Mouse (Mus musculus): ENCODE measurements at regions not wholly inside any gene's neighbourhood (a gene's known extent, or its start where the extent isn't known, plus 50 kb on each side); places are given as distances from the start of the nearest gene placed in this dataset.
A peak's percentile ranks its signal among the peaks of the same experiment; 100 is the strongest.

GRCm38 (mm10) chr9:69685630-69686029 is 75.1 kb downstream of the Foxb1 start:
- H3K36me3 ChIP-seq (ENCODE audit: control insufficient read depth, insufficient read depth, low read length) = no peaks in the 10 kb centered on the region
- H3K4me1 ChIP-seq (ENCODE audit: control insufficient read depth, insufficient read depth, low read length) = peaks cover 10% of the 10 kb centered on the region
- no peaks in the 10 kb centered on the region for H3K9me3 ChIP-seq (ENCODE audit: control insufficient read depth, low read length)
- DNase-seq (ENCODE audit: low spot score) (no peak), ATAC-seq (ENCODE audit: insufficient number of reproducible peaks, low FRiP score, low TSS enrichment, low read depth) (no peak)
- H3K4me2 ChIP-seq (ENCODE audit: low read depth, severe bottlenecking) = no peak overlapping the region
- H3K9ac ChIP-seq (ENCODE audit: low read length) = no peak overlapping the region
- no peak overlapping the region for H3K4me3 ChIP-seq (ENCODE audit: low read depth, low read length)
- no peak overlapping the region for H3K27ac ChIP-seq (replicated peaks; ENCODE audit: low read depth, low read length)
- WGBS = 50% methylated on average over 4 of the region's 4 CpGs
- 0 out of 2 replicates have a peak, but pooled peaks cover 2% of the 10 kb centered on the region for H3K27me3 ChIP-seq (ENCODE audit: control insufficient read depth, insufficient read depth, low read length)

GRCm38 (mm10) chr9:69681372-69682213 is 79.1 kb downstream of the Foxb1 start:
- DNase-seq (ENCODE audit: low spot score) (peak; percentile 67), ATAC-seq (ENCODE audit: insufficient number of reproducible peaks, low FRiP score, low TSS enrichment, low read depth) (peak; percentile 78)
- Histone ChIP-seq H3K9me3 (ENCODE audit: control insufficient read depth, low read length) (no peaks in the 10 kb centered on the region), H3K4me1 (ENCODE audit: control insufficient read depth, insufficient read depth, low read length) (no peaks in the 10 kb centered on the region), H3K27ac (replicated peaks; ENCODE audit: low read depth, low read length) (no peak overlapping the region), H3K4me2 (ENCODE audit: low read depth, severe bottlenecking) (no peak overlapping the region), H3K27me3 (ENCODE audit: control insufficient read depth, insufficient read depth, low read length) (no peaks in the 10 kb centered on the region), H3K4me3 (ENCODE audit: low read depth, low read length) (no peak overlapping the region), H3K9ac (ENCODE audit: low read length) (no peak overlapping the region), H3K36me3 (ENCODE audit: control insufficient read depth, insufficient read depth, low read length) (no peaks in the 10 kb centered on the region)
- 8% methylated on average over 9 of the region's 9 CpGs for WGBS

DNA sequence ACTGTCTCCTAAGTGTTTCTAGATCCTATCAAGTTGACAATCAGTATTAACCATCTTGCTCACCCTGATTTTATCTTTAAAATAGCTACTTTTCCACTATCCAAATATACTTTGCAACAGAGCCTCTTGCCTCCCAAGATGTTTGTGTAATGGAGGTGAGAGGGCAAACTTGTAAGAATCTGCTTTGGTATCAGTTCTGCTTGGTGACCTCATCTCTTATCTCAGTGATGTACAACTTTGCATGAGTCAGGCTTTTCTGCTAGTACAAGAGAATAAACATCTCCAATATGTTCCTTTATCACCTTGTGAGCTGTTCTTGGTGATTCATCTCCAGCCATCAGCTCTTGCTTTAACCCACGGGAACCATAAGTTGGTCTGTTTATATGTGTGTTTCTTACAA is 82.1 kb downstream of the Foxb1 start:
- no peaks in the 10 kb centered on the region for H3K36me3 ChIP-seq (ENCODE audit: control insufficient read depth, insufficient read depth, low read length)
- no peaks in the 10 kb centered on the region for H3K4me1 ChIP-seq (ENCODE audit: control insufficient read depth, insufficient read depth, low read length)
- WGBS = 89% methylated on average over 1 of the region's 1 CpGs
- DNase-seq (ENCODE audit: low spot score) (no peak), ATAC-seq (ENCODE audit: insufficient number of reproducible peaks, low FRiP score, low TSS enrichment, low read depth) (no peak)
- H3K27ac ChIP-seq (replicated peaks; ENCODE audit: low read depth, low read length) = no peak overlapping the region
- H3K27me3 ChIP-seq (ENCODE audit: control insufficient read depth, insufficient read depth, low read length) = no peaks in the 10 kb centered on the region
- no peak overlapping the region for H3K4me2 ChIP-seq (ENCODE audit: low read depth, severe bottlenecking)
- no peaks in the 10 kb centered on the region for H3K9me3 ChIP-seq (ENCODE audit: control insufficient read depth, low read length)
- H3K4me3 ChIP-seq (ENCODE audit: low read depth, low read length) = no peak overlapping the region
- H3K9ac ChIP-seq (ENCODE audit: low read length) = no peak overlapping the region

DNA sequence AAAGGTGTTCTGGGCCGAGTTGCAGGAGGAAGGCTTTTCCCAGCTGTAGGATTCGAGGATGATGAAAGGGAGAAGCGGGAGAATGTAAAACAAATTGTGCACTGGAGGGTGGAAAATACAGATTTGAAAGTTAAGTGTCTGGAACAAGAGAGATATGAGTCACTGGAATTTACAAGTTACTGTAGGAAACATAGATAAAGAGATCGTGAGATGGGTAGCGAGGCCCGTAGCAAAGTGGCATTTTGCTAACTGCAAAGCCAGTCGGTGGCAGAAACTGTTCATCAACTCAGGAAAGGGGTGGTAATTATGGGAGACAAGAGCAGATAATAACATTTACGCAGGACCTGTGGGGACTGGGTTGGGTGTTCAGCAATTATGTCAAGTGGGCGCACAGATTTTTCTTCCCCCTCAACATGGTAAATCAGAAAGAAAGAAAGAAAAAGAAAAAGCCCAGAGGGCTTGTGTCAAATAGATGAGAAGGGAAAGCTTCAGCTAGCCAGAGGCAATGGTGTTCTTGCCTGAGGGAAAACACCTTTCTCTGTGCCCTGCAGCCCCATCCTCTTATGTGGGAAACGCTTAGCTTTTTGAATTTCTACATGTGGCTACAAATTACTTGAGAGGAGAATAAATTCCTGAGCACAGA is 87.2 kb downstream of the Foxb1 start:
- peaks cover 23% of the 10 kb centered on the region for H3K27me3 ChIP-seq (ENCODE audit: control insufficient read depth, insufficient read depth, low read length)
- H3K4me1 ChIP-seq (ENCODE audit: control insufficient read depth, insufficient read depth, low read length) = peaks cover 12% of the 10 kb centered on the region
- WGBS = 73% methylated on average over 10 of the region's 10 CpGs
- H3K4me2 ChIP-seq (ENCODE audit: low read depth, severe bottlenecking) = no peak overlapping the region
- DNase-seq (ENCODE audit: low spot score) (no peak), ATAC-seq (ENCODE audit: insufficient number of reproducible peaks, low FRiP score, low TSS enrichment, low read depth) (no peak)
- H3K9ac ChIP-seq (ENCODE audit: low read length) = no peak overlapping the region
- no peaks in the 10 kb centered on the region for H3K9me3 ChIP-seq (ENCODE audit: control insufficient read depth, low read length)
- no peaks in the 10 kb centered on the region for H3K36me3 ChIP-seq (ENCODE audit: control insufficient read depth, insufficient read depth, low read length)
- H3K4me3 ChIP-seq (ENCODE audit: low read depth, low read length) = no peak overlapping the region
- H3K27ac ChIP-seq (replicated peaks; ENCODE audit: low read depth, low read length) = no peak overlapping the region

DNA sequence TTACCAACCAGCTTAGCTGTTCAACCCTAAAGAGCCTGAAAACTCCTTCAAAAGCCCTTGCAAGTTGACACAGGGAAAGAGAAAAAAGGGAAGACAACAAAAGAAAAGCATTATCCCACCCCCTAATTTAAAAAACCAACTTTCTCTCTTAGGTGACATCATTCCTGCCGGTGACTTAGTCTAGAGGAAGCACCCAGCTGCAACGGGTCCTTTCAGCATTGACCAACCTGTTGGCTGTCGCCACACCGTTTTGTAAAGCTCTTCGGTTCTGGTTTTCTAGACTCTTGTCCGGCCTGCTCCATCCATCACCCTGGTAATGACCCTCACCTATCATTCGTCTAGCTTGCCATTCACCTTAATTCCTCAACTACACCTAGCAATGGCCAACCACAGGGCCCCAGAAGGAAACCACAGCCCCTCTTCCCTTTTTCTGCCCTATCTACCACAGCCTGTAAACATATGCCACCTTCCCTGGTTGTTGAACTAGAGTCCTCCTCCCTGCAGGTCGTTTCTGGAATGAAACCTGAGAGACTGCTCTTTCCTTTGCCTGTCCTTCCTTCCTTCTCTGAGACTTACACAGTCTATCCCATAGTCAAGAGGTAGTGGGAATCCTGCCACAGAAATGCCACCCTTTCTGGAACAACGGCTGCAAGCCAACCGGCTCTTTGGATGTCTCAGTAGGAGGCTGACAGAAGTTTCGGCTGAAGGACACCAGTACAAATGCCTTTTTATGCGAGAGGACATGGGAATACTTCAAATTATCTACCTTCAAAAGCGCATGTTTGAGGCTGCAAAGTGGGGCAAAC is 87.9 kb downstream of the Foxb1 start:
- no peak overlapping the region for H3K4me2 ChIP-seq (ENCODE audit: low read depth, severe bottlenecking)
- DNase-seq (ENCODE audit: low spot score) (no peak), ATAC-seq (ENCODE audit: insufficient number of reproducible peaks, low FRiP score, low TSS enrichment, low read depth) (no peak)
- H3K9ac ChIP-seq (ENCODE audit: low read length) = no peak overlapping the region
- H3K4me1 ChIP-seq (ENCODE audit: control insufficient read depth, insufficient read depth, low read length) = peaks cover 12% of the 10 kb centered on the region
- H3K27me3 ChIP-seq (ENCODE audit: control insufficient read depth, insufficient read depth, low read length) = peaks cover 30% of the 10 kb centered on the region
- H3K9me3 ChIP-seq (ENCODE audit: control insufficient read depth, low read length) = no peaks in the 10 kb centered on the region
- H3K36me3 ChIP-seq (ENCODE audit: control insufficient read depth, insufficient read depth, low read length) = no peaks in the 10 kb centered on the region
- H3K27ac ChIP-seq (replicated peaks; ENCODE audit: low read depth, low read length) = no peak overlapping the region
- WGBS = 70% methylated on average over 13 of the region's 13 CpGs
- no peak overlapping the region for H3K4me3 ChIP-seq (ENCODE audit: low read depth, low read length)

GRCm38 (mm10) chr9:69671199-69671598 is 89.5 kb downstream of the Foxb1 start:
- H3K27ac ChIP-seq (replicated peaks; ENCODE audit: low read depth, low read length) = no peak overlapping the region
- H3K4me1 ChIP-seq (ENCODE audit: control insufficient read depth, insufficient read depth, low read length) = peaks cover 12% of the 10 kb centered on the region
- peak overlapping the region; percentile 49 for H3K4me2 ChIP-seq (ENCODE audit: low read depth, severe bottlenecking)
- H3K9ac ChIP-seq (ENCODE audit: low read length) = no peak overlapping the region
- no peak for DNase-seq (ENCODE audit: low spot score)
- 2% methylated on average over 18 of the region's 18 CpGs for WGBS
- no peak overlapping the region for H3K4me3 ChIP-seq (ENCODE audit: low read depth, low read length)
- no peaks in the 10 kb centered on the region for H3K36me3 ChIP-seq (ENCODE audit: control insufficient read depth, insufficient read depth, low read length)
- no peaks in the 10 kb centered on the region for H3K9me3 ChIP-seq (ENCODE audit: control insufficient read depth, low read length)
- ATAC-seq (ENCODE audit: insufficient number of reproducible peaks, low FRiP score, low TSS enrichment, low read depth) = no peak
- peaks cover 34% of the 10 kb centered on the region for H3K27me3 ChIP-seq (ENCODE audit: control insufficient read depth, insufficient read depth, low read length)

DNA sequence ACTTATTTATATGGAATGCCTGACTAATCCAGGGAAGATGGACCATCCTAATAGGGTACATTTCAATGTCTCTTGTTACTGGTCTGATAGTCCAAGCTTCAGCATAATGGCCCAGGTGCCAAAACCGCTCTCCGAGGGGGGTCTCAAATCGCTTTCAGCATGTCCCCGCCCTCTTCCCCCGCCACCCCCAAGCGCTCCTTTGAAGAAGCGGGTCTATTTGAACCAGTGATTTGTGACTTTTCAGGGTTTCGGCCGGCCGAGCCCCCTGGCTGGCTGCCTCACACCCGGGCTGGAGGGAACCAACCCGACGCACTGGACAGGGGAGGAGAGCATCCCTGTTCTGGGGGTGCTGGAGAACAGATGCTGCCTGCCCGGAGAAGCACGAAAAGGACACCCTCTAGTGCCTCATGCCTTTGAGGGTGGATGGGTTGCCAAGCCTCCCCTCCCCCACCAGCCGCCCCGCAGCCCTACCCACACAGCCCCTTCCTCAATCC is 90.1 kb downstream of the Foxb1 start:
- H3K9ac ChIP-seq (ENCODE audit: low read length) = no peak overlapping the region
- peaks cover 12% of the 10 kb centered on the region for H3K4me1 ChIP-seq (ENCODE audit: control insufficient read depth, insufficient read depth, low read length)
- ATAC-seq (ENCODE audit: insufficient number of reproducible peaks, low FRiP score, low TSS enrichment, low read depth) (no peak), DNase-seq (ENCODE audit: low spot score) (peak; percentile 60)
- H3K27ac ChIP-seq (replicated peaks; ENCODE audit: low read depth, low read length) = no peak overlapping the region
- peak overlapping the region; percentile 49 for H3K4me2 ChIP-seq (ENCODE audit: low read depth, severe bottlenecking)
- peak overlapping the region; percentile 15; the same call in 1 of the 2 replicates for H3K4me3 ChIP-seq (ENCODE audit: low read depth, low read length)
- no peaks in the 10 kb centered on the region for H3K36me3 ChIP-seq (ENCODE audit: control insufficient read depth, insufficient read depth, low read length)
- under 1% methylated on average over 17 of the region's 17 CpGs for WGBS
- peaks cover 34% of the 10 kb centered on the region for H3K27me3 ChIP-seq (ENCODE audit: control insufficient read depth, insufficient read depth, low read length)
- no peaks in the 10 kb centered on the region for H3K9me3 ChIP-seq (ENCODE audit: control insufficient read depth, low read length)
